Mouse (Mus musculus) embryonic fibroblast, embryonic 13.5 days (primary cell): ENCODE results near the gene Ldlr.

Experiments
- CTCF ChIP-seq: IDR thresholded peaks from 2 replicates; pipeline ENCODE4 v1.5.1; 2011; ENCODE audit warnings: mild to moderate bottlenecking, control low read depth, low read length, moderate library complexity, borderline replicate concordance; ENCODE audit not compliant: insufficient read depth
- POLR2A ChIP-seq: IDR thresholded peaks from 2 replicates; pipeline ENCODE4 v1.6.1; 2011; ENCODE audit warnings: low read depth, mild to moderate bottlenecking, control low read depth, low read length, moderate library complexity

DNA sequence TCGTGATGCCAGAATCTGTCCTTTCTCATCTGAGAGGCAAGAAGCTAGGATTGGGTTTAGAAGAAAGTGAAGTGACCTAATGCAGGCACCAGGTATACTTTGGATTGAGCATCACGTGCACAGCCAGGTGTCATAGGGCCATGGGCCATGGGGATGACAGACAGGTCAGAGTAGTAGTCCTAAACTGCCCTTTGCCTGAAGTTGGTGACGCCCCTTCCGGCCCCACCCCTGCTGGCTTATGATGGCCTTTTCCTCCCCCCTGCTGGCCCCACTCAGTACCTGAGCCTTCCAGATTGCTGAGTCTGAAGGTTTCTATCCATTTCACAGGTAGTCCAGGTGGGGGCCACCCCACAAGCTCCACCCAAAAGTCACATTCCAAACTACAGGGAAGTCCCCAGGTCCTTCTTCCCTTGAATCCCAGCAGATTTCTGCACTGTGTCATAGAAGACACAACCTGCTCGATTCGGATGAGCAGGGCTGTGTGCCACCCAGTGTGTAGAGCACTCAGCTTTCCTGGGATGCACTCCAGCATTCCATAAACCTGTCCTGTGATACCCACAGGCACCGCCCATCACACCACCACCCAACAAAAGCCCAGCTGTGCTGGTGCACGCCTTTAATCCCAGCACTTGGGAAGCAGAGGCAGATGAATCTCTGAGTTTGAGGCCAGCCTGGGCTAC is 16.6 kb upstream of the Ldlr start:
- TF ChIP-seq CTCF (no peak), POLR2A (no peak)
